Mouse (Mus musculus): ENCODE data around the gene Gm6356.
"Not testable (repeated sequence)": the region's sequence is repeated elsewhere in the genome, so short reads cannot be mapped to it uniquely, and the experiment has no call there.

Gm6356 gene

DNA sequence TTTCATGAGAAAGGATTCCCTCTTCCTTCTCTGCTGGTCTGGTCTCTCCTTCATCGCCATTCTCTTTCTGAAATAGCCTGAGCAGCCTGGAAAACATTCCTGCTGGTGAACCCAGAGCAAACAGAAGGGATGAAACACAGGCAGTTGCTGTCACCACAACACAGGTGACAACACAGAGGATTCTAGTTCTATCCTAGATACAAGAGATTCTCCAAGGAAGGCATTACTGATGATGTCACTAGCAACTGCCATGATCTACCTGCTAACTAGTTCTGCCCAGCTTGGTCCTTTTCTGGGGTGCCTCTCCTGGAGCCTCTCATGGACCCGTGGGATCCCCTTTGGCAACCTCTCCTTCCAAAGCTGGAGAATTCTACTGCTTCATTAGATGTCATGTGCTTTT is at the start of gene Gm6356:
Gene Gm6356 (minus strand): TSS at position 101 of the 400 bp plus-strand sequence.
- not testable (repeated sequence) for DNase-seq

All from lung, postnatal 36 days (tissue).